Mouse (Mus musculus) cortical plate, adult 2 months (tissue): ENCODE measurements at regions not wholly inside any gene's neighbourhood (a gene's known extent, or its start where the extent isn't known, plus 50 kb on each side); places are given as distances from the start of the nearest gene placed in this dataset.

ENCODE experiments used
- CTCF ChIP-seq: fragments of 200-500 bp; IDR thresholded peaks from 2 replicates; pipeline ENCODE4 v1.5.1; 2011; ENCODE audit warnings: mild to moderate bottlenecking, control low read depth, low read length; ENCODE audit not compliant: insufficient read depth; ENCODE audit errors: extremely low read depth
- POLR2A ChIP-seq: fragments of 200-500 bp; IDR thresholded peaks from 2 replicates; pipeline ENCODE4 v1.6.1; 2011; ENCODE audit warnings: mild to moderate bottlenecking, low read length, control low read depth; ENCODE audit not compliant: insufficient read depth; ENCODE audit errors: extremely low read depth

- TF ChIP-seq CTCF (no peak), POLR2A (no peak)
Observed at GRCm38 (mm10) chr11:94875026-94875425, 61.0 kb upstream of the Col1a1 start.
